Mouse (Mus musculus) heart, embryonic 13.5 days (tissue): ENCODE measurements at regions not wholly inside any gene's neighbourhood (a gene's known extent, or its start where the extent isn't known, plus 50 kb on each side); places are given as distances from the start of the nearest gene placed in this dataset.
A peak's percentile ranks its signal among the peaks of the same experiment; 100 is the strongest.

Source experiments
- ATAC-seq: fragments of 200-750 bp; cut with Nextera tagmentation; 2 replicates; pipeline ENCODE4 v1.8.0; 2017; ENCODE audit warnings: moderate TSS enrichment; ENCODE audit not compliant: insufficient number of reproducible peaks, low FRiP score, low TSS enrichment; ENCODE audit errors: extremely low read depth
- H3K27ac ChIP-seq: fragments of 300-500 bp; sonication (generic); replicated peaks from 2 replicates; pipeline ENCODE4 v1.5.1; 2015; ENCODE audit warnings: moderate library complexity, mild to moderate bottlenecking, inconsistent platforms
- H3K27me3 ChIP-seq: fragments of 300-500 bp; sonication (generic); replicated peaks from 2 replicates; pipeline ENCODE4 v1.6.1; 2015; ENCODE audit warnings: mild to moderate bottlenecking, inconsistent platforms
- H3K36me3 ChIP-seq: fragments of 300-500 bp; sonication (generic); 2 replicates; pipeline ENCODE4 v1.6.1; 2015; ENCODE audit warnings: mild to moderate bottlenecking, inconsistent platforms
- H3K4me1 ChIP-seq: fragments of 300-500 bp; sonication (generic); 2 replicates; pipeline ENCODE4 v1.6.1; 2015; ENCODE audit warnings: inconsistent platforms
- H3K4me2 ChIP-seq: fragments of 300-500 bp; sonication (generic); 2 replicates; pipeline ENCODE4 v1.6.1; 2015; ENCODE audit warnings: inconsistent platforms, mild to moderate bottlenecking, moderate library complexity
- H3K4me3 ChIP-seq: fragments of 300-500 bp; sonication (generic); 2 replicates; pipeline ENCODE4 v1.5.1; 2015; ENCODE audit warnings: moderate library complexity, mild to moderate bottlenecking, inconsistent platforms
- H3K9ac ChIP-seq: fragments of 300-500 bp; sonication (generic); 2 replicates; pipeline ENCODE4 v1.6.1; 2015; ENCODE audit warnings: inconsistent platforms, mild to moderate bottlenecking, moderate library complexity
- H3K9me3 ChIP-seq: fragments of 300-500 bp; sonication (generic); 2 replicates; pipeline ENCODE4 v1.6.1; 2016; ENCODE audit warnings: inconsistent platforms
- WGBS: fragments of 180-500 bp; shearing (Covaris S2); methylation state at CpG from one replicate; pipeline ENCODE4 v1.1.7; 2015; ENCODE audit warnings: mixed read lengths; 5-methylcytosine and 5-hydroxymethylcytosine counted together

DNA sequence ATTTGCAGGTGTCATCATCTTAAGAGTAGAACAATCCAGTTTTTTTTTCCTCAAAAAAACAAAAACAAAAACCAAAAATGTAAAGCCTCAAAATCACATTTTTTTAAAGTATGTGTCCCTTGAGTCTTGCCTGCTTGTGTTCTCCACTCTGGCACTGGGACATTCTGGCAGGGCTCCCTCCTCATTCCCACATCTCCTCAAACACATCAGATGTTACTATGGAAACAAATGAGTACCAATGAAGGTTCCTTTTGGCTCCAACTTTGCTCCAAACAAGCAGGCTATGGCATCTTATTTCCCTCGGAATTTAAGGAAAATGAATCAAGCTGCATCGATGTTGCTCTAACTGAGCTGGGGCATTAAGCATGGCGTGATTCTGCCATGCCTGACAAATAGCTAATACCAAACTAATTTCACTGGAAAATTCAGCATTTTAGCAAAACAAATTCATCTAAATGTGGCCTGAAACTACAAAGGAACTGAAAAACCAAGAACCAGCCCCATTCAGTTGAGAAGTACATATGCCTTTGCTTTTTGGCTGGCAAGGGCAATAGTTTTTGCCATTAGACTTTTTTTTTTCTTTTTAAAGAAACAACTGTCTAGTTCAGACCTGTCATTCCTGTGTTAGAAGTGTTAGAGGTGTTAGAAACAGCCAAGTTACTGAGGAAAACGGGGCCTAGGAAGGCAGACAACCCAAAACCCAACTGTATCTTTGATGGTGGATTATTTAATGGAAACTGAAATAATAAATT, 522.2 kb upstream of the 2610301B20Rik start:
- no peaks in the 10 kb centered on the region for H3K36me3 ChIP-seq
- no peaks in the 10 kb centered on the region for H3K27me3 ChIP-seq
- no peak overlapping the region for H3K4me2 ChIP-seq
- H3K27ac ChIP-seq, result no peak overlapping the region
- 66% methylated on average over 4 of the region's 4 CpGs for WGBS
- ATAC-seq, result no peak
- no peak overlapping the region for H3K4me3 ChIP-seq
- no peak overlapping the region for H3K9ac ChIP-seq
- H3K4me1 ChIP-seq, result no peaks in the 10 kb centered on the region
- H3K9me3 ChIP-seq, result no peaks in the 10 kb centered on the region

DNA sequence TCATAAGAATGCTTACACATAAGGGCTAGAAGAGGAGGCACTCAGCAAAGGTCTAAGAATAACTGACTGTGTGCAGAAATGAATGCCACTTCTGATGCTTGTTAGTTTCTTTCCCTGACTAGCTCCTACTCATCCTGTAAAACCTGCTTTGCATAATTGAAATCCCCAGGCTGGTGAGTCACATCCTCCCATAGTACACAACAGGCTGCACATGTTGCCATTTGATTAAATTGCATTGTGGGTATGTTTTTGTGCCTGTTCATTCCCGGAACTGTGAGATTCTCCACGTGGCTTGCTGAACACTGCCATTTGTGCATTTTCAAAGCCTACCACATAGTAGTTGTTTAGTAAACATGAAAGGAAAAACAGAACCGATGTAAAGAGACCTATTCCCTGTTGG, 516.7 kb upstream of the 2610301B20Rik start:
- Histone ChIP-seq H3K27ac (no peak overlapping the region), H3K9me3 (no peaks in the 10 kb centered on the region), H3K27me3 (no peaks in the 10 kb centered on the region), H3K9ac (no peak overlapping the region), H3K4me2 (no peak overlapping the region), H3K4me3 (no peak overlapping the region), H3K36me3 (no peaks in the 10 kb centered on the region), H3K4me1 (0 out of 2 replicates have a peak, but pooled peaks cover 10% of the 10 kb centered on the region)
- ATAC-seq, result no peak
- WGBS, result 53% methylated on average over 3 of the region's 3 CpGs

DNA sequence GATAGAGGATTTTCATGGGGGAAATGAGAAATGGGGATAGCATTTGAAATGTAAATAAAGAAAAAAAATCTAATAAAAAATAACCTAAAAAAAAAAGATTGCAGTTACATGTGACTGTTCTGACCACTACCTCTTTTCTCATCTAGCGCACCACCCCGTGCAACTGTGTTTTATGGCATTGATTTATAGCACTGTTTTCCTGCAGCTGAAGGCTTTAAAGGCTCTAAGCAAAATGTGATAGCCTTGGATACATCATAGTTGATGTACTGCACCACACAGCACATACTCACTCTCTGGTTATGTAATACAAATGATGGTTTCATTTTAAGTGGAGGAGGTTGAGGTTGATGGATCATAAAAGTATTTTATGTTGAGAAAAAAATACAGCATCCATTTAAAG, 484.5 kb upstream of the 2610301B20Rik start:
- WGBS, result 83% methylated on average over 2 of the region's 2 CpGs
- no peak for ATAC-seq
- Histone ChIP-seq H3K27ac (no peak overlapping the region), H3K9me3 (no peaks in the 10 kb centered on the region), H3K27me3 (no peaks in the 10 kb centered on the region), H3K4me2 (no peak overlapping the region), H3K9ac (no peak overlapping the region), H3K4me1 (peaks cover 5% of the 10 kb centered on the region; the same call in 1 of the 2 replicates), H3K4me3 (no peak overlapping the region), H3K36me3 (no peaks in the 10 kb centered on the region)

DNA sequence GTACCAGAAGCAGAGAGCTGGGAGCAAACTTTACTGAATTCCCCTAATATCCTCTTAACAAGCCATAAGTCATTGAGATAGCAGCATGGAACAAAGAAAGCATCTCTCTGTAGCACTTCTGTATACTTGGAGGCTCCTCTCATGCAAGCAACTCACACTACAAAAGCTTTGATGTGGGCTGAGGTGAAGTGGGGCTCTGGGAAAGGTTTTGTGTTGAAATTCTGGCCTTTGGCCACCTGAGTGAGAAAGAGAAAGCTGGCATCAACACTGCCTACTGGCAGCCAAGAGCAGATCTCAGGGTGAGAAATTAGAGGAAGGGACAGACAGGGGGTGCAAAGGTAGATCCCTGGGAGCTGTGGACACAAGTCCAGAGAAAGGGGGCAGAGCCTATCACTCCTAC, 477.0 kb upstream of the 2610301B20Rik start:
- no peak for ATAC-seq
- Histone ChIP-seq H3K27ac (no peak overlapping the region), H3K4me1 (peaks cover 2% of the 10 kb centered on the region; the same call in 1 of the 2 replicates), H3K9ac (no peak overlapping the region), H3K36me3 (no peaks in the 10 kb centered on the region), H3K9me3 (no peaks in the 10 kb centered on the region), H3K4me2 (no peak overlapping the region), H3K4me3 (no peak overlapping the region), H3K27me3 (no peaks in the 10 kb centered on the region)

DNA sequence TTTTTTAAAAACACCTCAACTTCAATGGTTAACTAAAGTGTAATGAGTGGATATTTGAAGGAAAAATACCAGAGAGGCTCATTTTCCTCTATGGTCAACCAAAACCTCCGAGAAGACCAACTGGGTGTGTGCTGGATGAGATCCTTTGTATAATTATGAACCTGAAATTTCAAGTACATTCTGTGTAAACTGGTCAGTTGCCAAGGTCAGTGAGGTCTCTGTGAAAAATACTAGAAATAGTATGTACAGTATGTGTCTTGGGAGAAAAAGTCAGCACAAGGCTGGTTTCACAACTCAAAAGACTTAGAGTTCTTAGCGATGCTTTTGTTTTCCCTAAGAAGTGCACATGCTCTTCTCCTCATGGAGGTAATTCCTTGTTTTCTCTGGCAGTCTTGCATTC, 476.2 kb upstream of the 2610301B20Rik start:
- Histone ChIP-seq H3K36me3 (no peaks in the 10 kb centered on the region), H3K4me1 (peaks cover 2% of the 10 kb centered on the region; the same call in 1 of the 2 replicates), H3K9ac (no peak overlapping the region), H3K27ac (no peak overlapping the region), H3K9me3 (no peaks in the 10 kb centered on the region), H3K27me3 (no peaks in the 10 kb centered on the region), H3K4me2 (no peak overlapping the region), H3K4me3 (no peak overlapping the region)
- 87% methylated on average over 2 of the region's 2 CpGs for WGBS
- ATAC-seq, result no peak

DNA sequence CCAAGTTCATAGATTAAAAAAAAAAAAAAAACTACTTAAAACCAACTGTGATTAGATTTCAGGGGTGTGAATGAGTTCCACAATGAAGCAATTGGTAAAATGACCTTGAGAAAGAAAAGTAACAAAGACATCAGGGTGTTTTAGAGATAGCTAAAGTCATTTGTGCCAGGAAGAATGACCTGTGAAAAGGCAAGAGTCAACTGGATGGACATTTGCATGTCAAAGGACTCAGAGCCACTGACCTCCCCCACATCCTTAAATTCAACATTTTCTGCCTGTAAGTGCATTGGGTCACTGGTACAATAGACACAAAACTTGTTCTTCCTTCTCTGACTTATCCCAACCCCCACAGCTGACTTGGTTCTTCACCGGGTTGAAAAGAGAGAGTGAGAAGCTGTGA, 474.6 kb upstream of the 2610301B20Rik start:
- H3K4me1 ChIP-seq, result peaks cover 8% of the 10 kb centered on the region
- H3K27me3 ChIP-seq, result no peaks in the 10 kb centered on the region
- no peak overlapping the region for H3K4me3 ChIP-seq
- ATAC-seq, result no peak
- H3K9me3 ChIP-seq, result no peaks in the 10 kb centered on the region
- no peak overlapping the region for H3K27ac ChIP-seq
- H3K9ac ChIP-seq, result no peak overlapping the region
- H3K4me2 ChIP-seq, result no peak overlapping the region
- WGBS, result 57% methylated on average over 1 of the region's 1 CpGs
- no peaks in the 10 kb centered on the region for H3K36me3 ChIP-seq

DNA sequence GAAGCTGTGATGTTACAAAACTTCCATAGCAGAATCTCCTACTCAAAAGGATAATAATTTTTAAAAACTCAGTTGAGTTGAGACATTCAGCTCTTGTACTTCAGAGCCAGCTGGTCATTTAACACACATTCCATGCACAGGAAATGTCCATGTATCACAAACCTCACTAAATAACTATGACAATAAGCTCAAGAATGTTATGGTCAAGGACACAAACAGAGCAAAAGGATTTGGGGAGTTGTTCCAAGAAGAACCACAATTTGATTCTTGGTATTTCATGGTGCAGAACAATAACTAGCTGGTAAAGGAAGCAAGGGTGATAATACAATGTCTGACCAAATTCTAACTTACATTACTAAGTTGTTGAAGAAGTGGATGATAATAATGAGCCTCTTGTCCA, 471.4 kb upstream of the 2610301B20Rik start:
- Histone ChIP-seq H3K27me3 (no peaks in the 10 kb centered on the region), H3K4me3 (no peak overlapping the region), H3K36me3 (no peaks in the 10 kb centered on the region), H3K4me2 (no peak overlapping the region), H3K9me3 (no peaks in the 10 kb centered on the region), H3K27ac (no peak overlapping the region), H3K9ac (no peak overlapping the region), H3K4me1 (peaks cover 22% of the 10 kb centered on the region)
- ATAC-seq, result no peak

DNA sequence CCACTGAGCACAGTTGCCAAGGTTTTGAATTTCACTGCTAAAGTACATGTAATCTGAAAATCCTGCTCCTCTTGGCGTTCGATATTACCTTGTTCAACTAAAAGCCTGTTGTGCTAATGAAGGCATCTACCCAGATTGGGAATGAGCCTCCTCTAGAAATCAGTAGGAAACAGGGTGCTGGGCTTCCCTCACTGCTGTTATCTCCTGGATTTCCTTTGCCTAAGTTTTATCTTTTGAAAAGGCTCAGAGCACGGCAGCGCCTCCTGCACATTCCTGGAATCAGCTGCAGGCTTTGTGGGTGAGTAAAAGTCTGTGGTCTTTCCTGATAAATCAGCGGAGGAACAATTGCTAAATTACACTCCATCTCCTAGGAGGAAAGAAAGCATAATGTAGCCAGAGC, 469.9 kb upstream of the 2610301B20Rik start:
- Histone ChIP-seq H3K27ac (peak overlapping the region; percentile 46), H3K27me3 (no peaks in the 10 kb centered on the region), H3K9ac (no peak overlapping the region), H3K9me3 (no peaks in the 10 kb centered on the region), H3K4me3 (no peak overlapping the region), H3K4me1 (peaks cover 27% of the 10 kb centered on the region), H3K36me3 (no peaks in the 10 kb centered on the region), H3K4me2 (peak overlapping the region; percentile 21)
- no peak for ATAC-seq
- 13% methylated on average over 5 of the region's 5 CpGs for WGBS

DNA sequence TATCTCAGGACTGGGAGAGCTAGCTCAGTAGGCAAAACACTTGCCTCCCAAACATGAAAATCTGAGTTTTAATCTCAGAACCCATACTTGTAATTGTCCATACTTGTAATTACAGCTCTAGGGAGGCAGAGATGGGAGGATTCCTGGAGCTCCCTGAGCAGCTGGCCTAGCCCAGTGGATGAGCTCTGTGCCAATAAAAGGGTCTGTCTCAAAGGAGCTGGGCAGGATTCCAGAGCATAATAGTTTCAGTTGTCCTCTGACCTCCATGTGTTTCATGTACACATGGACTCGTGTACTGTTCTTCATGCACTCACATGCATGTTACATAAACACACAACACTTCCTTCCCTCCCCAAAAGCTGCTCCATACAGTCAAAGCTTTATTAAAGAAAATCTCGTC, 469.2 kb upstream of the 2610301B20Rik start:
- Histone ChIP-seq H3K9ac (no peak overlapping the region), H3K36me3 (no peaks in the 10 kb centered on the region), H3K9me3 (no peaks in the 10 kb centered on the region), H3K4me2 (no peak overlapping the region), H3K27ac (peak overlapping the region; percentile 46), H3K4me3 (no peak overlapping the region), H3K27me3 (no peaks in the 10 kb centered on the region), H3K4me1 (peaks cover 25% of the 10 kb centered on the region)
- ATAC-seq, result no peak
- 40% methylated on average over 2 of the region's 2 CpGs for WGBS

DNA sequence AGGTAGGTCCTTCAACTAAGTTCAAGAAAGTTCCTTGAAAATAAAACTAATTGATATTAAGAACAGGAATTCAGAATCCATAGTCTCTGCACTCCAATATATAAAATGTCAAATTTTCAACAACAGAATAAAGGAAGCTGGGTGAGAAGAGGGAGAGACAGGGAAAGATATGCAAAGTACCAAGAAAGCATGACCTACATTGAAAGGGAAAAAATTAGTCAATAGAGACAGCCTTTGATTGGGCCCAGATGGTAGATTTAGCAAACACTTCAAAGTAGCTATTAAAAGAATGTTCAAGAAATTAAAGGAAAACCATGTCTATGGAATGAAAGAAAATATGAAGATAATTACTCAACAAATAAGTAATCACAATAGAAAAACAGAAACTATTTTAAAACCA, 460.0 kb upstream of the 2610301B20Rik start:
- Histone ChIP-seq H3K9ac (no peak overlapping the region), H3K4me1 (peaks cover 4% of the 10 kb centered on the region; the same call in 1 of the 2 replicates), H3K36me3 (no peaks in the 10 kb centered on the region), H3K9me3 (no peaks in the 10 kb centered on the region), H3K27ac (no peak overlapping the region), H3K4me2 (no peak overlapping the region), H3K4me3 (no peak overlapping the region), H3K27me3 (no peaks in the 10 kb centered on the region)
- no peak for ATAC-seq

DNA sequence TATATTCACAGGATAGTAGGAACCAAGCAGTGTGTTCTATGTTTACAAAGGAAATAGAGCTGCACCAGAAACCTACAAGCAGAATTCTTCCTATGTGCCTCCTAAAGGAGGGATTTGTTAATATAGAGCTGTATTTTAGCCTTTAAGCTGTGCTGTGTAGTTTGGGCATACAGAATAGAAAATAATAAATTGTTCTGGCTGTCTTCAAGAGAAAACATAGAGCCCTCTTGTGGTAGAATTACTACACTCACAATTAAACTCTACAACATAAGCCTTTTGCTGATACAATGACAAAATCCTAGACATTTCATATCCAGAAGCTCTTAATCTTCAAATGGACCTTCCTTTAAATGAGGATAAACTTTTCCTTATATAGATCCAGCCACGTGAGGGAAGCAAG, 452.9 kb upstream of the 2610301B20Rik start:
- H3K9ac ChIP-seq, result no peak overlapping the region
- no peaks in the 10 kb centered on the region for H3K4me1 ChIP-seq
- H3K36me3 ChIP-seq, result no peaks in the 10 kb centered on the region
- H3K4me2 ChIP-seq, result no peak overlapping the region
- WGBS, result 46% methylated on average over 1 of the region's 1 CpGs
- H3K4me3 ChIP-seq, result no peak overlapping the region
- no peaks in the 10 kb centered on the region for H3K27me3 ChIP-seq
- ATAC-seq, result no peak
- H3K27ac ChIP-seq, result no peak overlapping the region
- no peaks in the 10 kb centered on the region for H3K9me3 ChIP-seq

DNA sequence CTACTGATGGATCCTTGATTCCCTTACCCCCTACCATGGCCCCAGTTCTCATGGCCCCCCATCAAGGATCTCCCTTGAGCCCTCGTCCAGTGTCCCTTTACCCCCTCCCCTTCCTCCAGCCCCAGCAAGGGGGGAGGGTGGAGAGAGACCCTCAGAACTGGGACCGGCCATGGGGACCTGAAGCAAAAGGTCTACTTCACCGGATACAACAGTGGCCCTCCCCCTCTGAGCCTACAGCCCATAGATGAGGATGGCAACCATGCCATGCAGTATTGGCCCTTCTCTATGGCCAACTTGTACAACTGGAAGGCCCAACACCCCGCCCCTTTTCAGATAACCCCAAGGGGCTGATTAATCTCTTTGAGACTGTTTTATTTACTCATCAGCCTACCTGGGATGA, 439.9 kb upstream of the 2610301B20Rik start:
- WGBS, result 84% methylated on average over 4 of the region's 4 CpGs

More for the DNA sequence above, 439.9 kb upstream of the 2610301B20Rik start:
- Histone ChIP-seq H3K4me2 (no peak overlapping the region), H3K4me1 (no peaks in the 10 kb centered on the region), H3K4me3 (no peak overlapping the region), H3K36me3 (no peaks in the 10 kb centered on the region), H3K9ac (no peak overlapping the region), H3K27me3 (no peaks in the 10 kb centered on the region), H3K27ac (no peak overlapping the region), H3K9me3 (no peaks in the 10 kb centered on the region)
- no peak for ATAC-seq
